Mouse (Mus musculus) lung, postnatal 0 days (tissue): ENCODE measurements around the gene Heatr6.

Source experiments
- CTCF ChIP-seq: IDR thresholded peaks from 2 replicates; pipeline ENCODE4 v1.5.1; 2016; ENCODE audit warnings: antibody characterized with exemption, mild to moderate bottlenecking
- EP300 ChIP-seq: IDR thresholded peaks from 2 replicates; pipeline ENCODE4 v1.6.1; 2016; ENCODE audit warnings: antibody characterized with exemption, mild to moderate bottlenecking, control low read depth

GRCm38 (mm10) chr11:83703705-83704104 lies 49.8 kb upstream of the Heatr6 start, which contains the start of gene Wfdc17:
- TF ChIP-seq EP300, result no peak
- no peak for TF ChIP-seq CTCF
